Mouse (Mus musculus) adrenal gland, postnatal 25 days (tissue): Measurements from ENCODE around the gene Mrps27. TPM values are rescaled to one million over a fixed set of nuclear protein-coding genes. Genes with fewer than 3 reads are reported as not detected.

ENCODE experiments used
- total RNA-seq: library from RNA; stranded (reverse); gene quantifications from 2 replicates; pipeline ENCODE4 v1.2.3, GENCODE M21; 2021

The Mrps27 gene
- total RNA-seq, 1 experiment from 2014 or later = 49.5 TPM

Other genes with a start within 250 kb of the Mrps27 start
- gene Zfp366, start 160.0 kb upstream of the Mrps27 start, total RNA-seq = 4.8 and 6.7 TPM in 2 replicates
- gene Ptcd2, start 81 bp upstream of the Mrps27 start, total RNA-seq = 40.8 and 41.1 TPM in 2 replicates
- gene Map1b, start 171.8 kb downstream of the Mrps27 start, total RNA-seq = 69.6 and 75.6 TPM in 2 replicates